Mouse (Mus musculus) ES-Bruce4 (cell line): ENCODE results near the gene Nfe2l3.

ENCODE experiments used
- CTCF ChIP-seq: IDR thresholded peaks from one replicate; pipeline ENCODE4 v1.8.1; 2011; ENCODE audit warnings: low read depth, low read length
- EP300 ChIP-seq: IDR thresholded peaks from 2 replicates; pipeline ENCODE4 v1.6.1; 2011; ENCODE audit warnings: low read depth, low read length; ENCODE audit not compliant: insufficient read depth
- POLR2A ChIP-seq: IDR thresholded peaks from one replicate; pipeline ENCODE4 v1.8.1; 2011; ENCODE audit warnings: low read length; ENCODE audit not compliant: insufficient read depth

DNA sequence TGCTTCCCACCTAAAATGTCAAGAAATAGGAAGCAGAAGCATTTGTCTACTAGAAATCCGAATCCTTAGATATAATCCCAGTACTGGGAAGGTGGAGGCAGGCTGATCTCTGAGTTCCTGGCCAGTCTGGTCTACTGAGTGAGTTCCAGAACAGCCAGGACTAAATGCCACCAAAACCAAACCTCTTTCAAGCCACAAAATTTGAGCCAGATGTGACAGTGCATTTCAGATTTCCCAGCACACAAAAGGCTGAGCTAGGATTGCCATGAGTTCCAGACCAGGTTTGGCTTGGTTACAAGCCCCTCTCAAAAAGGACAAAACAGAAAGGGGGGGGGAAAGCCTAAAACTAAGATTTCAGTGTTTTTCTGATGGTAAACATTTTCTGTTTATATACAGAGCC, 23.7 kb downstream of the Nfe2l3 start:
- TF ChIP-seq CTCF = no peak
- no peak for TF ChIP-seq POLR2A
- TF ChIP-seq EP300 = no peak
